Comparison of ENCODE assay signal across 11 mouse cellular contexts in the genomic region with DNA sequence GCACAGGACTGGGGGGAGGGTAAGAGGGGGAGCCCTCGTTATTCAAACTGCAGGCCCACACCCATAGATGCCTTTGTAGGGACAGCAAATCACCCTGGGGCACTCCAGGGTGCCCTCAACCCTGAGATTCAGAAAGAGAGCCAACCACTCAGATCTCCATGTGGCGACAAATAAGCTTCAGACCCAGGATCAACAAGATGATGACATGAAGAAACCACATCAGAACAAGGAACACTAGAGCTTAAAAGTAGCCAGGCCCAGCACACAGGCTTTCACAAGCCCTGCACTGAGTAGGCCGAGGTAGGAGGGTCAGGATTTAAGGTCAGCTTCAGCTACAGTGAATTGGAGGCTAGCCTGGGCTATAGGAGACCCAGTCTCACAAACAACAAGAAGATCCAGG. TPM values are rescaled to one million over a fixed set of nuclear protein-coding genes. Genes with fewer than 3 reads are reported as not detected.
DNase-seq lines count a peak whose midpoint lies in the region; ATAC-seq and TF ChIP-seq lines count a peak whose summit lies in the region.
"Had no signal": no experiment of that assay in that cellular context is flagged by ENCODE, and none has a peak within 500 bp of the region (broad histone marks: within the 10 kb centered on the region; RNA-seq: fewer than 3 reads in every experiment).

No protein-coding gene starts in this region.

- no peaks in the 10 kb centered on the region for H3K9me3 ChIP-seq in heart, embryonic 15.5 days (replicated peaks)
- no peaks in the 10 kb centered on the region for H3K9me3 ChIP-seq in MEL (replicated peaks; ENCODE audit: insufficient read depth, low read length)
- H3K9me3 ChIP-seq in hindbrain, embryonic 16.5 days (ENCODE audit: control insufficient read depth, low read length), result no peaks in the 10 kb centered on the region
- no peaks in the 10 kb centered on the region for H3K9me3 ChIP-seq in midbrain, embryonic 15.5 days

- peaks cover 53% of the 10 kb centered on the region for H3K4me1 ChIP-seq in heart, embryonic 15.5 days (replicated peaks)
- H3K4me1 ChIP-seq in MEL (ENCODE audit: control insufficient read depth in 1 of 2, insufficient read depth in 2 of 2, low read length in 2 of 2), result peaks cover 9 to 30% of the 10 kb centered on the region in 2 experiments
- H3K4me1 ChIP-seq in hindbrain, embryonic 16.5 days (ENCODE audit: control insufficient read depth, insufficient read depth, low read depth, low read length), result peaks cover 13% of the 10 kb centered on the region
- H3K4me1 ChIP-seq in midbrain, embryonic 15.5 days, result peaks cover 15% of the 10 kb centered on the region

- no peak for TF ChIP-seq POLR2A in MEL (IDR thresholded peaks at IDR 0.05; ENCODE audit: control insufficient read depth in 1 of 2, insufficient read depth in 1 of 2, low read depth in 1 of 2, low read length in 2 of 2, poor library complexity in 1 of 2)

- no peak overlapping the region for H3K4me2 ChIP-seq in heart, embryonic 15.5 days
- H3K4me2 ChIP-seq in hindbrain, embryonic 16.5 days (ENCODE audit: low read length), result no peak overlapping the region
- H3K4me2 ChIP-seq in midbrain, embryonic 15.5 days, result no peak overlapping the region

- H3K4me3 ChIP-seq in heart, embryonic 15.5 days, result no peak overlapping the region
- H3K4me3 ChIP-seq in MEL (ENCODE audit: control insufficient read depth in 1 of 2, insufficient read depth in 1 of 2, low read depth in 2 of 2, low read length in 2 of 2), result no peak overlapping the region
- H3K4me3 ChIP-seq in hindbrain, embryonic 16.5 days (ENCODE audit: low read length), result no peak overlapping the region
- H3K4me3 ChIP-seq in midbrain, embryonic 15.5 days, result no peak overlapping the region

- no peak for DNase-seq in heart, postnatal 14 days
- DNase-seq in MEL (ENCODE audit: low read depth, low spot score), result peak; percentile 75
- DNase-seq in adrenal gland, adult (ENCODE audit: inconsistent age in 2 of 2, low spot score in 1 of 2), result no peak
- no peak for DNase-seq in testis, postnatal 14 days (ENCODE audit: low spot score)
- DNase-seq in right cerebral cortex, postnatal 4 days, result no peak
- DNase-seq: cerebellum, adult 8-10 months had no signal

- no peaks in the 10 kb centered on the region for H3K79me2 ChIP-seq in MEL (ENCODE audit: control insufficient read depth, insufficient read depth, low read length, poor library complexity)

- TF ChIP-seq EP300 in MEL (IDR thresholded peaks at IDR 0.05; ENCODE audit: low read depth in 1 of 2, low read length in 2 of 2), result peak; percentile 25 to 42; a peak in 3 of 4 replicates

- peaks cover 28% of the 10 kb centered on the region for H3K36me3 ChIP-seq in heart, embryonic 15.5 days
- peaks cover 2 to 24% of the 10 kb centered on the region in 2 experiments; a peak in 3 of 4 replicates for H3K36me3 ChIP-seq in MEL (ENCODE audit: control insufficient read depth in 1 of 2, insufficient read depth in 2 of 2, low read length in 2 of 2)
- peaks cover 8% of the 10 kb centered on the region; the same call in 1 of the 2 replicates for H3K36me3 ChIP-seq in hindbrain, embryonic 16.5 days (ENCODE audit: control insufficient read depth, insufficient read depth, low read length)
- H3K36me3 ChIP-seq in midbrain, embryonic 15.5 days (replicated peaks), result no peaks in the 10 kb centered on the region

- TF ChIP-seq CTCF in MEL (IDR thresholded peaks at IDR 0.05 in 2 of 3, conservative IDR thresholded peaks at IDR 0.05 in 1 of 3; ENCODE audit: control insufficient read depth in 1 of 3, insufficient read depth in 1 of 3, low read depth in 2 of 3, low read length in 3 of 3, poor library complexity in 1 of 3, severe bottlenecking in 1 of 3), result no peak

- 0 out of 2 replicates have a peak, but pooled peaks have one; percentile 16 for ATAC-seq in heart, embryonic 15.5 days (replicated peaks; ENCODE audit: insufficient number of reproducible peaks, insufficient read depth, low FRiP score, low read depth)
- ATAC-seq in hindbrain, embryonic 16.5 days, result peak; percentile 38
- ATAC-seq in midbrain, embryonic 15.5 days (replicated peaks), result no peak

- peak overlapping the region; percentile 89 for H3K27ac ChIP-seq in heart, embryonic 15.5 days
- peak overlapping the region; percentile 70 for H3K27ac ChIP-seq in MEL (ENCODE audit: control insufficient read depth, low read depth, low read length)
- peak overlapping the region; percentile 65 for H3K27ac ChIP-seq in hindbrain, embryonic 16.5 days (ENCODE audit: low read depth, low read length)
- peak overlapping the region; percentile 51 for H3K27ac ChIP-seq in midbrain, embryonic 15.5 days

- H3K27me3 ChIP-seq in heart, embryonic 15.5 days, result no peaks in the 10 kb centered on the region
- H3K27me3 ChIP-seq in MEL (ENCODE audit: control insufficient read depth in 1 of 2, insufficient read depth in 2 of 2, low read length in 2 of 2), result no peaks in the 10 kb centered on the region
- H3K27me3 ChIP-seq in hindbrain, embryonic 16.5 days (replicated peaks; ENCODE audit: control insufficient read depth, insufficient read depth, low read length), result no peaks in the 10 kb centered on the region
- no peaks in the 10 kb centered on the region for H3K27me3 ChIP-seq in midbrain, embryonic 15.5 days (replicated peaks)

- intact Hi-C loops in heart, postnatal 14 days (cut with DNase I), result no loop called here

- 46% methylated on average over 3 of the region's 3 CpGs for WGBS in heart, embryonic 15.5 days
- WGBS in hindbrain, embryonic 16.5 days, result 49% methylated on average over 3 of the region's 3 CpGs
- 66% methylated on average over 3 of the region's 3 CpGs for WGBS in midbrain, embryonic 15.5 days

- TF ChIP-seq RAD21 in MEL (IDR thresholded peaks at IDR 0.05; ENCODE audit: low read depth, low read length), result no peak

- H3K9ac ChIP-seq in heart, embryonic 15.5 days, result peak overlapping the region; percentile 26; the same call in 1 of the 2 replicates
- no peak overlapping the region; the same call in 1 of the 2 replicates for H3K9ac ChIP-seq in MEL (ENCODE audit: control insufficient read depth, low read depth, low read length, poor library complexity, severe bottlenecking)
- H3K9ac ChIP-seq in hindbrain, embryonic 16.5 days (ENCODE audit: low read depth, low read length), result no peak overlapping the region; the same call in 1 of the 2 replicates
- no peak overlapping the region for H3K9ac ChIP-seq in midbrain, embryonic 15.5 days

TF ChIP-seq in MEL, 35 proteins besides CTCF, POLR2A, EP300 and RAD21 (continues in another document):
- TF ChIP-seq GATA1 (IDR thresholded peaks at IDR 0.05; ENCODE audit: low read depth, low read length) (peak; percentile 70), MYC (IDR thresholded peaks at IDR 0.05; ENCODE audit: low read depth, low read length) (0 out of 2 replicates have a peak, but pooled peaks have one; percentile 7), UBTF (IDR thresholded peaks at IDR 0.05; ENCODE audit: borderline replicate concordance, insufficient read depth, low read depth, low read length) (no peak), MXI1 (IDR thresholded peaks at IDR 0.05; ENCODE audit: low read depth, low read length) (0 out of 2 replicates have a peak, but pooled peaks have one; percentile 18)

RNA-seq across cellular contexts. Expression of gene Pgpep1, which starts 11.3 kb away (rescaled TPM):
- polyA plus RNA-seq in heart, embryonic 15.5 days (2015; fragmentation: Nextera tagmentation; extraction: Ambion mirVana), result 32.2 and 36.3 TPM in 2 replicates
- total RNA-seq in heart, postnatal 14 days (2021), result 10 to 100 TPM; 38.4 to 46.8 TPM
- 12.6 and 13.7 TPM in 2 replicates for total RNA-seq in MEL (2012; rRNA removed)
- polyA plus RNA-seq in MEL (2012; ENCODE audit: insufficient read depth in 1 of 2, insufficient read length in 2 of 2, low read depth in 1 of 2, low replicate concordance in 2 of 2, missing spikeins in 1 of 2), result 10 to 100 TPM in 1 of 2 experiments, not detected in 1; 19.5 TPM
- 78.3 and 87.6 TPM in 2 replicates for polyA plus RNA-seq in hindbrain, embryonic 16.5 days (2015; fragmentation: Nextera tagmentation; extraction: Ambion mirVana)
- polyA plus RNA-seq in midbrain, embryonic 15.5 days (2015; fragmentation: Nextera tagmentation; extraction: Ambion mirVana), result 70.1 and 74.5 TPM in 2 replicates

RNA-seq across cellular contexts. Expression of gene Gdf15, which starts 16.7 kb away (rescaled TPM):
- 0.89 and 1.3 TPM in 2 replicates for polyA plus RNA-seq in heart, embryonic 15.5 days (2015; fragmentation: Nextera tagmentation; extraction: Ambion mirVana)
- total RNA-seq in heart, postnatal 14 days (2021), result 1 to 10 TPM in 1 of 2 experiments, under 1 TPM in 1; 0.41 to 1.6 TPM
- total RNA-seq in MEL (2012; rRNA removed), result 0.15 and 1.8 TPM in 2 replicates
- polyA plus RNA-seq in MEL (2012; ENCODE audit: insufficient read depth in 1 of 2, insufficient read length in 2 of 2, low read depth in 1 of 2, low replicate concordance in 2 of 2, missing spikeins in 1 of 2), result under 1 TPM in 1 of 2 experiments, not detected in 1; 0.63 TPM
- polyA plus RNA-seq in hindbrain, embryonic 16.5 days (2015; fragmentation: Nextera tagmentation; extraction: Ambion mirVana), result 0.11 and 0.48 TPM in 2 replicates
- 0.13 and 0.19 TPM in 2 replicates for polyA plus RNA-seq in midbrain, embryonic 15.5 days (2015; fragmentation: Nextera tagmentation; extraction: Ambion mirVana)
- total RNA-seq: gastrocnemius, postnatal 10 days; left cerebral cortex, postnatal 25 days had no signal

RNA-seq across cellular contexts. Expression of gene Lsm4, which starts 24.1 kb away (rescaled TPM):
- polyA plus RNA-seq in heart, embryonic 15.5 days (2015; fragmentation: Nextera tagmentation; extraction: Ambion mirVana), result 256 and 281 TPM in 2 replicates
- 10 to 100 TPM; 75.0 to 76.5 TPM for total RNA-seq in heart, postnatal 14 days (2021)
- 152 and 172 TPM in 2 replicates for total RNA-seq in MEL (2012; rRNA removed)
- 1,000 to 10,000 TPM in 1 of 2 experiments, 100 to 1,000 TPM in 1; 514 to 2,024 TPM for polyA plus RNA-seq in MEL (2012; ENCODE audit: insufficient read depth in 1 of 2, insufficient read length in 2 of 2, low read depth in 1 of 2, low replicate concordance in 2 of 2, missing spikeins in 1 of 2)
- 168 and 169 TPM in 2 replicates for polyA plus RNA-seq in hindbrain, embryonic 16.5 days (2015; fragmentation: Nextera tagmentation; extraction: Ambion mirVana)
- polyA plus RNA-seq in midbrain, embryonic 15.5 days (2015; fragmentation: Nextera tagmentation; extraction: Ambion mirVana), result 175 and 193 TPM in 2 replicates

RNA-seq across cellular contexts. Expression of gene Lrrc25, which starts 33.0 kb away (rescaled TPM):
- 1.4 and 3.4 TPM in 2 replicates for polyA plus RNA-seq in heart, embryonic 15.5 days (2015; fragmentation: Nextera tagmentation; extraction: Ambion mirVana)
- 1 to 10 TPM; 1.8 to 2.5 TPM for total RNA-seq in heart, postnatal 14 days (2021)
- 0.20 and 0.39 TPM in 2 replicates for total RNA-seq in MEL (2012; rRNA removed)
- 1 to 10 TPM in 1 of 2 experiments, not detected in 1; 1.1 TPM for polyA plus RNA-seq in MEL (2012; ENCODE audit: insufficient read depth in 1 of 2, insufficient read length in 2 of 2, low read depth in 1 of 2, low replicate concordance in 2 of 2, missing spikeins in 1 of 2)
- polyA plus RNA-seq in hindbrain, embryonic 16.5 days (2015; fragmentation: Nextera tagmentation; extraction: Ambion mirVana), result 1.1 and 1.6 TPM in 2 replicates
- 1.2 and 1.6 TPM in 2 replicates for polyA plus RNA-seq in midbrain, embryonic 15.5 days (2015; fragmentation: Nextera tagmentation; extraction: Ambion mirVana)

RNA-seq across cellular contexts. Expression of gene Ssbp4, which starts 40.2 kb away (rescaled TPM):
- 62.1 and 82.6 TPM in 2 replicates for polyA plus RNA-seq in heart, embryonic 15.5 days (2015; fragmentation: Nextera tagmentation; extraction: Ambion mirVana)
- 10 to 100 TPM; 39.7 to 46.4 TPM for total RNA-seq in heart, postnatal 14 days (2021)
- 80.2 and 84.9 TPM in 2 replicates for total RNA-seq in MEL (2012; rRNA removed)
- 100 to 1,000 TPM in 1 of 2 experiments, not detected in 1; 212 TPM for polyA plus RNA-seq in MEL (2012; ENCODE audit: insufficient read depth in 1 of 2, insufficient read length in 2 of 2, low read depth in 1 of 2, low replicate concordance in 2 of 2, missing spikeins in 1 of 2)
- polyA plus RNA-seq in hindbrain, embryonic 16.5 days (2015; fragmentation: Nextera tagmentation; extraction: Ambion mirVana), result 148 and 157 TPM in 2 replicates
- 175 and 189 TPM in 2 replicates for polyA plus RNA-seq in midbrain, embryonic 15.5 days (2015; fragmentation: Nextera tagmentation; extraction: Ambion mirVana)
